Mouse (Mus musculus): ENCODE data around the gene Folr1. TPM values are rescaled to one million over a fixed set of nuclear protein-coding genes. Genes with fewer than 3 reads are reported as not detected.

Gene Folr1
- polyA plus RNA-seq, 1 experiment from 2014 or later = 30.4 TPM

DNA sequence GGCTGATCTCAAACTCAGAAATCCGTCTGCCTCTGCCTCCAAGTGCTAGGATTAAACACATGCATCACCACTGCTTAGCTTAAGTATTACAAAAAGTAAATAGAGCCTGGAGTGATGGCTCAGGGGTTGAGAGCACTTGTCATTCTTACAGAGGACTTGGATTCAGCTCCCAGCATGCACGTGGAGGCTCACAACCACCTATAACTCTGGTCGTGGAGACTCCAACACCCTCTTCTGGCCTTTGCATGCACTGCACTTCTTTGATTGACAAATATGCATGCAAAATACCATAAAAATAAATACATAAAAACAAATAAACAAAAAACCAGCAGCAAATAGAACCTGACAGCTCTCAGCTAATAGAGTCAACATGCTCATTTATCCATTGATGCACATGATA lies 8.3 kb downstream of the Folr1 start:
- 74% methylated on average over 3 of the region's 3 CpGs for WGBS

GRCm38 (mm10) chr7:101860978-101861377 lies 9.6 kb downstream of the Folr1 start:
- no peaks in the 10 kb centered on the region for H3K9me3 ChIP-seq (ENCODE audit: control insufficient read depth, low read length)
- H3K9ac ChIP-seq (ENCODE audit: low read depth, low read length) = no peak overlapping the region
- no peaks in the 10 kb centered on the region for H3K27me3 ChIP-seq (ENCODE audit: control insufficient read depth, insufficient read depth, low read length)
- no peaks in the 10 kb centered on the region for H3K36me3 ChIP-seq (ENCODE audit: control insufficient read depth, insufficient read depth, low read length)
- H3K4me3 ChIP-seq (ENCODE audit: low read length) = no peak overlapping the region
- no peaks in the 10 kb centered on the region for H3K4me1 ChIP-seq (ENCODE audit: control insufficient read depth, insufficient read depth, low read length)
- H3K27ac ChIP-seq (ENCODE audit: low read depth, low read length) = no peak overlapping the region
- ATAC-seq (ENCODE audit: low FRiP score, low TSS enrichment) = no peak
- no peak overlapping the region for H3K4me2 ChIP-seq (replicated peaks; ENCODE audit: low read depth, low read length)

More for the DNA sequence above, 8.3 kb downstream of the Folr1 start:
- no peak overlapping the region for H3K9ac ChIP-seq (ENCODE audit: low read depth, low read length)
- no peaks in the 10 kb centered on the region for H3K9me3 ChIP-seq (ENCODE audit: control insufficient read depth, low read length)
- no peak for ATAC-seq (ENCODE audit: low FRiP score, low TSS enrichment)
- H3K4me3 ChIP-seq (ENCODE audit: low read length) = no peak overlapping the region
- no peaks in the 10 kb centered on the region for H3K27me3 ChIP-seq (ENCODE audit: control insufficient read depth, insufficient read depth, low read length)
- H3K4me2 ChIP-seq (replicated peaks; ENCODE audit: low read depth, low read length) = no peak overlapping the region
- H3K36me3 ChIP-seq (ENCODE audit: control insufficient read depth, insufficient read depth, low read length) = no peaks in the 10 kb centered on the region
- H3K4me1 ChIP-seq (ENCODE audit: control insufficient read depth, insufficient read depth, low read length) = no peaks in the 10 kb centered on the region
- H3K27ac ChIP-seq (ENCODE audit: low read depth, low read length) = no peak overlapping the region

DNA sequence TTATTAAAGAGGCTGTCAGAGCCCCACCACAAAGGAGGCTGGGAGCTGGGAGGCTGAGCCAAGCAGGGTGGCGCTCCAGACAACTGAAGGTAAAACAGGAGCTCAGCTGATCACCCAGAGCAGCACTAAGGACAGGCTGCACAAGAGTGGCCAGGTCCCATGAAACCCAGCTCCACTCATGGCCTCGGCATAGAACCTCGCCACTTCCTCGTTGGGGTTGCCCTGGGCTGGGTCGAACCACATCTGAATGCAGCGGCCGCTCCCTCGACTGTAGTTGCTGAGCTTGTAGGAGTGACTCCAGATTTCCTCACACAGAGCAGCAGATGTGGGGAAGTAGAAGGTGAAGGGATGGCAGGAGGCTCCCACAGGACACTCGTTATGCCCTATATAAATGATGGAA lies 12.2 kb downstream of the Folr1 start:
- no peak overlapping the region for H3K9ac ChIP-seq (ENCODE audit: low read depth, low read length)
- H3K4me3 ChIP-seq (ENCODE audit: low read length) = no peak overlapping the region
- no peaks in the 10 kb centered on the region for H3K9me3 ChIP-seq (ENCODE audit: control insufficient read depth, low read length)
- H3K4me2 ChIP-seq (replicated peaks; ENCODE audit: low read depth, low read length) = no peak overlapping the region
- no peak for ATAC-seq (ENCODE audit: low FRiP score, low TSS enrichment)
- H3K27ac ChIP-seq (ENCODE audit: low read depth, low read length) = no peak overlapping the region
- WGBS = 89% methylated on average over 9 of the region's 9 CpGs
- no peaks in the 10 kb centered on the region for H3K36me3 ChIP-seq (ENCODE audit: control insufficient read depth, insufficient read depth, low read length)
- H3K4me1 ChIP-seq (ENCODE audit: control insufficient read depth, insufficient read depth, low read length) = no peaks in the 10 kb centered on the region
- no peaks in the 10 kb centered on the region for H3K27me3 ChIP-seq (ENCODE audit: control insufficient read depth, insufficient read depth, low read length)

- Histone ChIP-seq H3K27me3 (ENCODE audit: control insufficient read depth, insufficient read depth, low read length) (no peaks in the 10 kb centered on the region), H3K9ac (ENCODE audit: low read depth, low read length) (no peak within 1 kb of the TSS), H3K27ac (ENCODE audit: low read depth, low read length) (no peak within 1 kb of the TSS), H3K4me1 (ENCODE audit: control insufficient read depth, insufficient read depth, low read length) (no peaks in the 10 kb centered on the region), H3K36me3 (ENCODE audit: control insufficient read depth, insufficient read depth, low read length) (no peaks in the 10 kb centered on the region), H3K4me3 (ENCODE audit: low read length) (no peak within 1 kb of the TSS), H3K4me2 (replicated peaks; ENCODE audit: low read depth, low read length) (no peak within 1 kb of the TSS), H3K9me3 (ENCODE audit: control insufficient read depth, low read length) (no peaks in the 10 kb centered on the region)
- ATAC-seq (ENCODE audit: low FRiP score, low TSS enrichment) = no peak
- WGBS = 88% methylated on average over 4 of the region's 4 CpGs
These were observed 13.5 kb downstream of the Folr1 start, which contains the start of gene Folr2 for GRCm38 (mm10) chr7:101857094-101857493. Gene Folr2, minus strand, starts transcription at chr7:101857194.

- Histone ChIP-seq H3K9me3 (ENCODE audit: control insufficient read depth, low read length) (no peaks in the 10 kb centered on the region), H3K27me3 (ENCODE audit: control insufficient read depth, insufficient read depth, low read length) (no peaks in the 10 kb centered on the region), H3K9ac (ENCODE audit: low read depth, low read length) (no peak overlapping the region), H3K27ac (ENCODE audit: low read depth, low read length) (no peak overlapping the region), H3K4me1 (ENCODE audit: control insufficient read depth, insufficient read depth, low read length) (no peaks in the 10 kb centered on the region), H3K4me3 (ENCODE audit: low read length) (no peak overlapping the region), H3K36me3 (ENCODE audit: control insufficient read depth, insufficient read depth, low read length) (no peaks in the 10 kb centered on the region), H3K4me2 (replicated peaks; ENCODE audit: low read depth, low read length) (no peak overlapping the region)
- WGBS = 86% methylated on average over 2 of the region's 2 CpGs
- ATAC-seq (ENCODE audit: low FRiP score, low TSS enrichment) = no peak
These were observed 16.8 kb downstream of the Folr1 start for GRCm38 (mm10) chr7:101853816-101854215.

DNA sequence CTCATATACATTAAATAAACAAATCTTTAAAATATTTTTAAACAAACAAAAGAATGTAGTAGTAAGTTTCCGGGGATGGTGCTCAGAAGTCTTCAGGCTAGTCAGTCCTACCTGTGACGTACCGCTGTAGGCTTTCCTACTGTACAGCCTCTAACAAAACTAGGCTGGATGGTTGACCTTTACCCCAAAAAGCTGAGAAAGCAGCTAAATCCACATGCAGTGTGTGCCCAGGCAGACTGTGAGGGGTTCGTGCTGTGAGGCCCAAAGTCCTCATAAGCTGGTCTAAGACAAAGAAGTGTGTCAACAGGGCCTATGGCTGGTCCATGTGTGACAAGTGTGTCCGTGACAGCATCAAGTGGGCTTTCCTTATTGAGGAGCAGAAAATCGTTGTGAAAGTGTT lies 17.7 kb downstream of the Folr1 start:
- Histone ChIP-seq H3K27ac (ENCODE audit: low read depth, low read length) (no peak overlapping the region), H3K9ac (ENCODE audit: low read depth, low read length) (no peak overlapping the region), H3K27me3 (ENCODE audit: control insufficient read depth, insufficient read depth, low read length) (no peaks in the 10 kb centered on the region), H3K9me3 (ENCODE audit: control insufficient read depth, low read length) (no peaks in the 10 kb centered on the region), H3K4me3 (ENCODE audit: low read length) (no peak overlapping the region), H3K36me3 (ENCODE audit: control insufficient read depth, insufficient read depth, low read length) (no peaks in the 10 kb centered on the region), H3K4me1 (ENCODE audit: control insufficient read depth, insufficient read depth, low read length) (no peaks in the 10 kb centered on the region), H3K4me2 (replicated peaks; ENCODE audit: low read depth, low read length) (no peak overlapping the region)
- ATAC-seq (ENCODE audit: low FRiP score, low TSS enrichment) = no peak
- WGBS = 92% methylated on average over 6 of the region's 6 CpGs

GRCm38 (mm10) chr7:101851689-101852088 lies 18.9 kb downstream of the Folr1 start:
- Histone ChIP-seq H3K36me3 (ENCODE audit: control insufficient read depth, insufficient read depth, low read length) (no peaks in the 10 kb centered on the region), H3K9ac (ENCODE audit: low read depth, low read length) (no peak overlapping the region), H3K4me3 (ENCODE audit: low read length) (no peak overlapping the region), H3K27ac (ENCODE audit: low read depth, low read length) (no peak overlapping the region), H3K9me3 (ENCODE audit: control insufficient read depth, low read length) (no peaks in the 10 kb centered on the region), H3K4me2 (replicated peaks; ENCODE audit: low read depth, low read length) (no peak overlapping the region), H3K27me3 (ENCODE audit: control insufficient read depth, insufficient read depth, low read length) (no peaks in the 10 kb centered on the region), H3K4me1 (ENCODE audit: control insufficient read depth, insufficient read depth, low read length) (no peaks in the 10 kb centered on the region)
- no peak for ATAC-seq (ENCODE audit: low FRiP score, low TSS enrichment)
- WGBS = 75% methylated on average over 6 of the region's 6 CpGs

GRCm38 (mm10) chr7:101847934-101848333 lies 22.7 kb downstream of the Folr1 start:
- Histone ChIP-seq H3K9me3 (ENCODE audit: control insufficient read depth, low read length) (no peaks in the 10 kb centered on the region), H3K4me2 (replicated peaks; ENCODE audit: low read depth, low read length) (no peak overlapping the region), H3K4me1 (ENCODE audit: control insufficient read depth, insufficient read depth, low read length) (no peaks in the 10 kb centered on the region), H3K36me3 (ENCODE audit: control insufficient read depth, insufficient read depth, low read length) (no peaks in the 10 kb centered on the region), H3K4me3 (ENCODE audit: low read length) (no peak overlapping the region), H3K27me3 (ENCODE audit: control insufficient read depth, insufficient read depth, low read length) (no peaks in the 10 kb centered on the region), H3K9ac (ENCODE audit: low read depth, low read length) (no peak overlapping the region), H3K27ac (ENCODE audit: low read depth, low read length) (no peak overlapping the region)
- 100% methylated on average over 1 of the region's 1 CpGs for WGBS
- no peak for ATAC-seq (ENCODE audit: low FRiP score, low TSS enrichment)

DNA sequence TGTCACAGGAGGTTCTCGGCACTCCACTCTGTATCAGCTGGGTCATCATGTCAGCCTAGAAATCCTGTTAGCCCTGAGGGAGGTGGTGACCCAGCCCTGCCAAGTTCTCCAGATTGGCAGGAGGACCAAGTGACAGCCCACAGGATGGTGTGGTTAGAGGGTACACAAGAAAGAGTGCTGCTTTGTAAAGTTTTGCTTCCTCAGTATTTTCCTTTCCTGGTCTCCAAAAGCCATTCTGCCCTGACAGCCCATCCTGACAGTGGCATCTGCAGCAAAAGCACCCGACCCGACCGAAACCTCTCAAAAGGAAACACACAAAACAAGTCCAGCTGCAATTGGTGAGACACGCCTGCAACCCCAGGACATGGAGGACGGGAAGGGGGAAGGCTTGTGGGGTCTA lies 26.4 kb downstream of the Folr1 start:
- Histone ChIP-seq H3K4me2 (replicated peaks; ENCODE audit: low read depth, low read length) (no peak overlapping the region), H3K36me3 (ENCODE audit: control insufficient read depth, insufficient read depth, low read length) (no peaks in the 10 kb centered on the region), H3K9ac (ENCODE audit: low read depth, low read length) (no peak overlapping the region), H3K27me3 (ENCODE audit: control insufficient read depth, insufficient read depth, low read length) (no peaks in the 10 kb centered on the region), H3K4me3 (ENCODE audit: low read length) (no peak overlapping the region), H3K9me3 (ENCODE audit: control insufficient read depth, low read length) (no peaks in the 10 kb centered on the region), H3K27ac (ENCODE audit: low read depth, low read length) (no peak overlapping the region), H3K4me1 (ENCODE audit: control insufficient read depth, insufficient read depth, low read length) (peaks cover 2% of the 10 kb centered on the region; the same call in 1 of the 2 replicates)
- no peak for ATAC-seq (ENCODE audit: low FRiP score, low TSS enrichment)
- WGBS = 77% methylated on average over 6 of the region's 6 CpGs

Measured in kidney, embryonic 14.5 days (tissue).